Mouse (Mus musculus) right cerebral cortex, postnatal 10 days (tissue): ENCODE measurements at regions not wholly inside any gene's neighbourhood (a gene's known extent, or its start where the extent isn't known, plus 50 kb on each side); places are given as distances from the start of the nearest gene placed in this dataset.
"Not testable (repeated sequence)": the region's sequence is repeated elsewhere in the genome, so short reads cannot be mapped to it uniquely, and the experiment has no call there.

ENCODE experiments used
- DNase-seq, 2 experiments: peaks; one replicate each; pipeline ENCODE4 v3.0.0; 2021; ENCODE audit warnings: low spot score in 2 of 2

- DNase-seq = not testable (repeated sequence)
Observed at GRCm38 (mm10) chr14:14478159-14478558, 77.1 kb downstream of the Olfr721-ps1 start.

- peak; percentile 45 to 70 for DNase-seq
Observed at GRCm38 (mm10) chr14:14481840-14482239, 80.7 kb downstream of the Olfr721-ps1 start.

- DNase-seq = no peak
Observed at GRCm38 (mm10) chr14:14486356-14486755, 85.3 kb downstream of the Olfr721-ps1 start.

DNA sequence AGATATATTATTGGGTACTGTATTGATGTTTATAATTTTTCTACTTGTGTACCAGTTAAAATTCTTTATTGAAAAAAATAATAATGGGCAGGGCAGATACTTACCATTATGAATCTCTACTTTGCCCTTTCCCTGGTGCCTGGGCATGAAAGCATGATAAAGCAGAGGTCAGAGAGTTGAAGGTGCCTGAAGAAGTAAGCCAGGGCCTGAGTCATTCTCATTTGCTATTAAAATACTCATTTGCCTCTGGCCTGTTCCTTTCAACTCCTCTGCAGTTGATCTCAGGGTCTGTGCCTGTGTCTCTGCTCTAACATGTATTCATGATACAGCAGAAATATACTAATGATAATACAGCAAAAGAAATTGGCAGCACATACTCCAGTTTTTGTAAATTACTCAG lies 89.4 kb downstream of the Olfr721-ps1 start:
- DNase-seq = no peak

DNA sequence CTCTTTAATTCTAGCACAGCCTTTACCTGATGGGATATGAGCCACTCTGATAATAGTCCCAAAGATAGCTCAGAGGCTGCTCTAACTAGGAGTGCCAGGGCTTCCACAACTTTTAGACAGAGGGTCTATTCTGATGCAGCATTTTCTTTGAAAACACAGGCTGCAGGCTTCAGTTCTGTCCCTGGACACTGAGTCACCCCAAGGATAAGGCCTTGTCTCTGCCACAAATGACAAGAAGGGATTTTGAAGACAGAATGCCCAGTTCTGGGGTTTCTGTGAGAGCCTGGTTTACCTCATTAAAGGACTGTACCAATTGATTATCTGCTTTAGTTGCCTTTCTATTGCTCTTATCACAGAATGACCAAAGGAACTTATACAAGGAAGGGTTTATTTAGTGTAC lies 90.9 kb downstream of the Olfr721-ps1 start:
- DNase-seq = no peak

- DNase-seq = no peak
Observed at GRCm38 (mm10) chr14:14511927-14512326, 110.8 kb downstream of the Olfr721-ps1 start.

DNA sequence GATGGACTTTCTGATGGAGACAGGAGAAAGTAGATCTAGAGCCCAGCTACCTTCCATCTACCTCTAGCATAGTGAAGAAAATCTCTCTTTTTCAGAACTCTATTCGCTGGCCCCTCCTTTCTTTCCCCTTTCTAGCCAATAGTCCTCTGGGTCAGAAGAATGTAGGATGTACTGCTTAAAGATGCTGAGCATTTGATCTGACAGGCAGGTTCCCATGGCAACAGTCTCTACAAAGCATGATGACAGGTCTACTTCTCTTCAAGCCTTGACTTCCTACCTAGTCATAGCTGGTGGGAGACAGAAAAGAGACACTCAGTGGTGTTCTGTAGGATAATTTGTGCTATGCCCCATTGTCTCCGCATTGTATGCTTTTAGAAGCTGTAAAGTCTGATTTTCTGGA lies 112.0 kb downstream of the Olfr721-ps1 start:
- no peak for DNase-seq

- no peak for DNase-seq
Observed at GRCm38 (mm10) chr14:14513498-14513897, 112.4 kb downstream of the Olfr721-ps1 start.

GRCm38 (mm10) chr14:14514440-14515172 lies 113.5 kb downstream of the Olfr721-ps1 start:
- no peak for DNase-seq

DNA sequence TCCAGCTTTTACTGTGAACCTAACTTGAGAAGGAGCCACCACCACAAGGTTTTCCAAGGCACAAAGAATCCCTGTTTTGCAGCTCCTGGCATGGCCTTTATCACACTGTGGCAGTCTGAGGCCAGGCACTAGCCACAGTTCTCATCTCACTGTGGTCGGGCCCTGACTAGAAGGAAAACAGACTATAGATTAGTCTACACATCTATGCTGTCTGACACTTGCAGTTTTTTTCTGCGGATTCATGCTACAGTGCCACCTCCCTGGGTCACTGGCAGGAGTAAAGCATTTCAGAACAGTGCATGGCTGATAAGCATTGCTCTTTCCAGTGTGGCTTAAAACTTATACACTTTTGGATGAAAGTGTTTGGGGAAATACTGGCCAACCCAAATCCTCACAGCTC lies 114.3 kb downstream of the Olfr721-ps1 start:
- DNase-seq = no peak

DNA sequence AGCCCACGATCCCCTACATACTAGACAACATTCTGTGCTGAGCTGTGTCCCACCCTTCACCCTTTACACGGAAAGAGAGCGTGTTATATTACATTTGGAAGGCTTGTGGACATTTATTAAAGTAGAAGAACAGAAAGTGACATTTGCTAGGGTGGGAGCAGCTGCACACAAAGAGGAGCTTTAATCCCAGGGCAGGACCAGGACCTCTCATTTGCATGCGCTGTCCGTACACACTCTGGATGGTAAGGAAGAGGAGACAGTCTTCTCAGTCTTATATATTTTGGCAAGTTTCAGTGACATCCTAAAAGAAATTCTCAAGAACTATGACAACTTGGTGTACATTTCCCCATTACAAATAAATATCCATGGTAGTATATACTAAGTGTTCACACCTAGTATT lies 114.8 kb downstream of the Olfr721-ps1 start:
- DNase-seq = no peak

DNA sequence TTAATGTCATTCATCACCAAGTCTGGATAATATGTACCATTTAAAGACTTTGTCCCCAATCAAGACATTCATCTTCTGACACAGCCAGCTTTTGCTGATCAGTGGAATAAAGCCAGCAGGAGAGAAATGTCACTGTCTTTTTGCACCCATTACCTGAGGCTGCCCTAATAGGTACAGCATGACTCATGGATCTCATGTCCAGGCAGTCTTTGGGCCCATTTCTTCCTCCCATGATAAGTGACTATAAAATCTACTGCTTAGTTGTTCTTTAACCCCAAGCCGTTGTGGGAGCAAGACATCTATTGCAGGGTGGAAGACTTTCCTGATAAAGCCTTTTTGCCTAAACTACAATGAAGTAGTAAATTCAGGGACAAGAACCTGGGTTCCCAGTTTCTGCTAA lies 116.9 kb downstream of the Olfr721-ps1 start:
- DNase-seq = no peak

DNA sequence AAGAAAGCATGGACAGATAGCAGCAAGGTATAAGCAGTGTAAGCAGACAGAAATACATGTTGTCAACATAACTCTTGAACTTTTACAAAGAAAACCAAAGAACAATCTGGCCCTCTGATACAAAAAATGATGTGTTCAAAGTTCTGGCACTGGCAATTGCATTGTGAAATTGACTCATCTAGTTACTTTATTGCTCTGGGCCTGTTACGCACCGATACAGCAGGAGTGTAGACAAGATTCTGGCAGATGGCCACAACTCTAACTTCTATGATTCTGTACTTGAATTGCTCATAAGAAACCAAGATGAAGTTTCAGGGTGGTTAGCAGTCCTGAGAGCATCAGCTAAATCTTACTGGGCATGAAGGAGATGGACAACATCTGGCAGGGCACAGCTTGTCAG lies 117.7 kb downstream of the Olfr721-ps1 start:
- no peak for DNase-seq

DNA sequence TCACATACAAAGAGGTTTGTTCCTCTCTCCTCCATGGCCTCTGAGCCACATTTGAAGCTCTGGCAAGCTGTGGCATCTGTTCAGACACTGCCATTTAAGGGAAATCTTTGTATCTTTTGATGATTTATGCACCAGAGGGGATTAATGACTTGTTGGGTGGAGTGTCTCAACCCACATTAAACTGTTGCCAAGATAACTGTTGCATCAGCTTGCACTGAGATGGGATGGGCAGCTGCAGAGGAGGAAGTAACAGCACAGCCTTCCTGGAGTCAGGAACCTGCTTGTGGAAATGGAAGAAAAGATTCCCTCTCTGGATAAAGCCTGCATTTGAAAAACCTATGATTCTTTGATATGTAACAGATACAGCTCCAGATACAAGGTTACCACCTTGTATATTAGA lies 119.1 kb downstream of the Olfr721-ps1 start:
- DNase-seq = no peak

DNA sequence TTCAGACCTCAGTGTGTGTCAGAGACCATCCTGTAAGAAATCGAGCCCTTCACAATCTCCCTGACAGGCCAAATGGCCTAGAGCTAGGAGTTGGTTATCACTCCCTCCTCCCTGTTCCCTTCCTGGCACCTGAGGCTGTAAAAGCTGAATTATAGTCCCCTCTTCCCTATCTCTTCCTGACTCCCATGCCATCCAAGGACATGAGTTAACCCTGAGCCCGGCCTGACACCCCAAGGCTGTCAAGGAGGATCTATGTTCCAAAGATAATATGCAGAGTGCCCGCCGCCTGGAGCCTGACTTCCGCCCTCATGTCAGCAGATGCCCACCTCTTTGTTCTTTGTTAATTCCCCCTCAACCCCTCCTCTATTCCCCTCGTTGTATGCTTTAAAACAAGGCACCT lies 120.2 kb downstream of the Olfr721-ps1 start:
- DNase-seq = not testable (repeated sequence)

- DNase-seq = no peak
Observed at GRCm38 (mm10) chr14:14525225-14525624, 124.1 kb downstream of the Olfr721-ps1 start.

GRCm38 (mm10) chr14:14528437-14528836 lies 127.3 kb downstream of the Olfr721-ps1 start:
- DNase-seq = no peak

DNA sequence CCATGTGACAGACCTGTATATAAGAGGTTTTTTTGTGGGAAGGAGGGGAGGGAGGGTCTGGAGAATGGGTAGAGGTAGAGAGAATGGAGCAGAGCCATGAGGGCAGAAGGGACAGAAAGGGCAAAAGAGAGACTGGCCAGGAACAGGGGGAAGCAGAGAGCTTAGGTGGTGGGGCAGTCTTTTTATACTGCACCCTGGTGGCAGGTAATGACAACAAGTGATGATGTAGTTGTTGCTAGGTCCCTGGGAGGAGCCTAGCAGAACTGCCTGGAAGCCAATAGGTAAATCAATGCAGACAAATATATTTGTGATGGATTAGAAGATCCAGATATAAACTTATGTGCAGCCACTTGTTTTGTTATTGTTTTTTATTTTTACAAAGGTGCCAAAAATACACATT lies 140.1 kb downstream of the Olfr721-ps1 start:
- no peak for DNase-seq

DNA sequence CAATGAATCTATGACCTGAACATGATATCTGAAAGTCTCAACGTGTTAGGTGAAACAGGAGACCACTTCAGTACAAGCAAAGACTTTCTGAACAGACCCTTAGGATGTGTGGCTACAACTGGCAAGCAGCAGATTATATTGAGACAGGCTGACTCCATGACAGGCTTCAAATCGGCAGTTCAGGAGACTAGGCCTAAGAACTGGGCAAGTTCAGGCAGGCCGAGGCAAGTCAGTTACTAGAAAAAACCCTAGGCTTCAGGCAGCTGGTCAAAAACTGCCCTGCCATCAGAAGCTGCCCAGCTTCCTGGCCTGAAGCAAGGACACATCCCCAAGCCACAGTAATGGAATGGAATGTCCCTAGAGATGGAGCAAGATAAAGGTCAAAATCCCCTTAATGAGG lies 140.6 kb downstream of the Olfr721-ps1 start:
- no peak for DNase-seq

GRCm38 (mm10) chr14:14544236-14544635 lies 143.1 kb downstream of the Olfr721-ps1 start:
- no peak for DNase-seq

DNA sequence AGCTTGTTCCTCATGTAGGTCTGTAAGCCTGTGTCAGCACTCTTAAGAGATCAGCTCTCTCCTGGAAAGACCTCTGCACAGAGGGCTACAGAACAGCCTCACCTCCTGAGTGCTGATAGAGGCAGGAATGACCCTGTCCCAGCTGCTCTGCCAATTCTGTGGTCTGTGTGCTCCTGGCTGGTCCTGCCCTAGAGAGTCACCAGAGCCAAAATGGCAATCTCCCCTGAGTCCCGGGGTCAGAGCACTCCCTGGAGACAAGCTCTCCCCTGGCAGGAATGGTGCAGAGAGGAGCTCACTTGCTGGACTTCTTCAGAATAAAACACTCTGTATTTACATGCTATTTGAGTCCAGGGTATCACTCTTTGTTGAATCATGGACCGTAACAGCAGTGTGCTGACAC lies 149.9 kb upstream of the Slc4a7 start:
- DNase-seq = no peak

DNA sequence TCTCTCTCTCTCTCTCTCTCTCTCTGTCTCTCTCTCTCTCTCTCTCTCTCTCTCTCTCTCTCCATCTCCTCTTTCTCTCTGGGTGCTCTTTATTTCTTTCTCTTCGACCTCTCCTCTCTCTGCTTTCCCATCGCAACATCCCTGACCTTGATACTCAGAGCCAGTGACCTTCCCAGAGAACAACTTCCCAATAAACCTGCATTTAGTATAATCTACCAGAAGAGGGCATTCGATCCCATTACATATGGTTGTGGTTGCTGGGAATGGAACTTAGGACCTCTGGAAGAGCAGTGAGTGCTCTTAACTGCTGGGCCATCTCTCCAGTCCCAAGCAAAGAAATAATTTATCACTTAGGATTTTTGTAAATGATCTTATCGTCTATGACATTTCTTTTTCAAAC lies 127.2 kb upstream of the Slc4a7 start:
- DNase-seq = no peak

DNA sequence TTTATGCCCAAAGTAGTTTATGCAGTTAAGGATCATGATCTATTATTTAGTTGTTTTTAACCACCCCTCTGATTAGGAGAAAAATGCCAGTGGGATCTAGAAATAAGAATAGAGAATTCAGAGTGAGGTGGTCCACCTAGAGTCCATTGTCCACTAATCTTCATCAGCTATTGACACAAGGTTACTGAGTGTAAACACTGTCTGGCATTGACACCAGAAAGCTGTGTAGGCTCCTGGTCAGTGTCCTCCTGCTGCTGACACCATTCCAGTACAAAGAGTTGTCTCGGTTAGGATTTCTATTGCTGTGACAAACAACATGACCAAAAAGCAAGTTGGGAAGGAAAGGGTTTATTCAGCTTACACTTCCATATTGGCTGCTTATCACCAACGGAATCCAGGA lies 110.1 kb upstream of the Slc4a7 start:
- DNase-seq = no peak

- no peak for DNase-seq
Observed at GRCm38 (mm10) chr14:14594753-14595152, 107.3 kb upstream of the Slc4a7 start.
